Mouse (Mus musculus): ENCODE measurements at regions not wholly inside any gene's neighbourhood (a gene's known extent, or its start where the extent isn't known, plus 50 kb on each side); places are given as distances from the start of the nearest gene placed in this dataset.

GRCm38 (mm10) chr9:61084655-61085230, 287.4 kb upstream of the Tle3 start:
- no peak for DNase-seq (ENCODE audit: extremely low read depth, low read depth, low spot score)

- no peak for DNase-seq (ENCODE audit: extremely low read depth, low read depth, low spot score)
Observed at GRCm38 (mm10) chr9:61087035-61087434, 285.1 kb upstream of the Tle3 start.

- no peak for DNase-seq (ENCODE audit: extremely low read depth, low read depth, low spot score)
Observed at GRCm38 (mm10) chr9:61089066-61089686, 283.0 kb upstream of the Tle3 start.

- DNase-seq (ENCODE audit: extremely low read depth, low read depth, low spot score) = no peak
Observed at GRCm38 (mm10) chr9:61091036-61091435, 281.1 kb upstream of the Tle3 start.

- DNase-seq (ENCODE audit: extremely low read depth, low read depth, low spot score) = no peak
Observed at GRCm38 (mm10) chr9:61092834-61093479, 279.2 kb upstream of the Tle3 start.

GRCm38 (mm10) chr9:61095069-61095775, 276.9 kb upstream of the Tle3 start:
- no peak for DNase-seq (ENCODE audit: extremely low read depth, low read depth, low spot score)

GRCm38 (mm10) chr9:61101741-61102450, 270.3 kb upstream of the Tle3 start:
- no peak for DNase-seq (ENCODE audit: extremely low read depth, low read depth, low spot score)

- DNase-seq (ENCODE audit: extremely low read depth, low read depth, low spot score) = no peak
Observed at GRCm38 (mm10) chr9:61102451-61103358, 269.5 kb upstream of the Tle3 start.

- DNase-seq (ENCODE audit: extremely low read depth, low read depth, low spot score) = no peak
Observed at GRCm38 (mm10) chr9:61105550-61106280, 266.5 kb upstream of the Tle3 start.

GRCm38 (mm10) chr9:61109519-61110285, 262.5 kb upstream of the Tle3 start:
- no peak for DNase-seq (ENCODE audit: extremely low read depth, low read depth, low spot score)

- no peak for DNase-seq (ENCODE audit: extremely low read depth, low read depth, low spot score)
Observed at GRCm38 (mm10) chr9:61111206-61111605, 261.0 kb upstream of the Tle3 start.

GRCm38 (mm10) chr9:61111733-61112415, 260.3 kb upstream of the Tle3 start:
- peak; percentile 70 for DNase-seq (ENCODE audit: extremely low read depth, low read depth, low spot score)

GRCm38 (mm10) chr9:61119252-61119651, 252.9 kb upstream of the Tle3 start:
- no peak for DNase-seq (ENCODE audit: extremely low read depth, low read depth, low spot score)

- DNase-seq (ENCODE audit: extremely low read depth, low read depth, low spot score) = no peak
Observed at GRCm38 (mm10) chr9:61120531-61120930, 251.6 kb upstream of the Tle3 start.

GRCm38 (mm10) chr9:61120931-61121391, 251.2 kb upstream of the Tle3 start:
- no peak for DNase-seq (ENCODE audit: extremely low read depth, low read depth, low spot score)

- no peak for DNase-seq (ENCODE audit: extremely low read depth, low read depth, low spot score)
Observed at GRCm38 (mm10) chr9:61123431-61123830, 248.7 kb upstream of the Tle3 start.

GRCm38 (mm10) chr9:61125769-61126168, 246.4 kb upstream of the Tle3 start:
- DNase-seq (ENCODE audit: extremely low read depth, low read depth, low spot score) = no peak

- no peak for DNase-seq (ENCODE audit: extremely low read depth, low read depth, low spot score)
Observed at GRCm38 (mm10) chr9:61128077-61128476, 244.1 kb upstream of the Tle3 start.
